Mouse (Mus musculus) forebrain, embryonic 11.5 days (tissue): ENCODE data around the gene Rd3l. TPM values are rescaled to one million over a fixed set of nuclear protein-coding genes. Genes with fewer than 3 reads are reported as not detected.

Experiments used
- ATAC-seq: fragments of 200-750 bp; cut with Nextera tagmentation; replicated peaks from 2 replicates; pipeline ENCODE4 v1.8.0; 2017; ENCODE audit warnings: moderate TSS enrichment; ENCODE audit not compliant: low FRiP score
- DNase-seq: peaks from one replicate; pipeline ENCODE4 v3.0.0-alpha.2; 2017; ENCODE audit warnings: low spot score
- H3K27ac ChIP-seq: fragments of 300-500 bp; sonication (generic); 2 replicates; pipeline ENCODE4 v1.5.1; 2014; ENCODE audit warnings: low read depth, low read length
- H3K27me3 ChIP-seq: fragments of 300-500 bp; sonication (generic); 2 replicates; pipeline ENCODE4 v1.6.1; 2014; ENCODE audit warnings: mild to moderate bottlenecking, low read length, mixed read lengths; ENCODE audit not compliant: control insufficient read depth, insufficient read depth
- H3K36me3 ChIP-seq: fragments of 300-500 bp; sonication (generic); 2 replicates; pipeline ENCODE4 v1.6.1; 2014; ENCODE audit warnings: mild to moderate bottlenecking, low read length, moderate library complexity, mixed read lengths; ENCODE audit not compliant: control insufficient read depth, insufficient read depth
- H3K4me1 ChIP-seq: fragments of 300-500 bp; sonication (generic); replicated peaks from 2 replicates; pipeline ENCODE4 v1.6.1; 2014; ENCODE audit warnings: low read length, mixed read lengths; ENCODE audit not compliant: control insufficient read depth, insufficient read depth
- H3K4me2 ChIP-seq: fragments of 300-500 bp; sonication (generic); 2 replicates; pipeline ENCODE4 v1.6.1; 2014; ENCODE audit warnings: low read depth, mild to moderate bottlenecking, low read length, moderate library complexity, mixed read lengths; ENCODE audit not compliant: severe bottlenecking
- H3K4me3 ChIP-seq: fragments of 300-500 bp; sonication (generic); 2 replicates; pipeline ENCODE4 v1.5.1; 2014; ENCODE audit warnings: low read depth, low read length
- H3K9ac ChIP-seq: fragments of 300-500 bp; sonication (generic); 2 replicates; pipeline ENCODE4 v1.6.1; 2014; ENCODE audit warnings: low read length
- H3K9me3 ChIP-seq: fragments of 300-500 bp; sonication (generic); 2 replicates; pipeline ENCODE4 v1.6.1; 2016; ENCODE audit warnings: low read length, mixed read lengths; ENCODE audit not compliant: control insufficient read depth
- WGBS: fragments of 180-500 bp; shearing (Covaris S2); extraction: QIAGEN DNeasy Blood & Tissue Kit; methylation state at CpG from one replicate; pipeline ENCODE4 v1.1.7; 2014; 5-methylcytosine and 5-hydroxymethylcytosine counted together
- polyA plus RNA-seq: library from polyadenylated mRNA; unstranded; fragments of >200 nt; fragmentation: Nextera tagmentation; extraction: Ambion mirVana; gene quantifications from 2 replicates; pipeline ENCODE4 v1.2.1, GENCODE M21; 2014

Rd3l gene
- polyA plus RNA-seq, 1 experiment from 2014 or later, result not detected

DNA sequence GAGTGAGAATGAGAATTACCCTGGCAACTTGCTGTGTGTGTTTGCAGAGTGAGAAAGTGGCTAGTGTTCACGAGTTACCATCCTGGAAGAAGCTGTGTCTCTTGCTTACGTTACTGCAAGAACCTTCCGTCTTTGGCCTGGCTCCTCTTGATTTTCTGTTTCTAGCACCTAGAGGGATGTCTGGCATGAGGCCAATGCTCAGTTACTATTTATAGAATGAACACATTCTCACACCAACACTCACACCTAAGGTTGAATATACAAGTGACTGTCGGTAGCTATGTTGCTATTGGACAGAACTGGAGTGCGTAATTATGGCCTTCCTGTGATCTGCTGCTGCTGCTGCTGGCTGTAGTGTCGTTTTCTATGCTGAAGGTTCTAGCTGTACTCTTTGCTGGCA lies 4.0 kb downstream of the Rd3l start:
- Histone ChIP-seq H3K27me3 (no peaks in the 10 kb centered on the region), H3K27ac (no peak overlapping the region), H3K4me2 (no peak overlapping the region), H3K9ac (no peak overlapping the region), H3K4me1 (no peaks in the 10 kb centered on the region), H3K4me3 (no peak overlapping the region), H3K36me3 (no peaks in the 10 kb centered on the region), H3K9me3 (no peaks in the 10 kb centered on the region)
- 77% methylated on average over 6 of the region's 6 CpGs for WGBS
- no peak for DNase-seq
- ATAC-seq, result no peak

DNA sequence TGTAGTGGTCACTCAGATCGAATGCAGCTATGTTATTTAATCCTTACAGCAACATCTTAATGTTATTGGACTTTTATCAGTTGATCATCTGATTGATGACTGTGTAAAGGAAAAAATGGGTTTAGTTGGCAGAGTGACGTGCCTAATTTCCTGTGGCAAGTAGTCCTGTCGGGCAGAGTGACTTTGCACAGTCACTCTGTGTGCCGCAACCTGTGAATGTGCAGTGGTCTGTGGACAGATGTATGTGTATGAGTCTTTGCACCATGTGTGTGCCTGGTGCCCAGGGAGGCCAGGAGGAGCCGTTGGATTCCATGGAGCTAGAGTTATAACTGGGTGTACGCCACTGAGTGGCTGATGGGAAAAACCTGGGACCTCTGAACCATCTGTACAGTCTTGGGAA lies 6.5 kb downstream of the Rd3l start:
- no peak overlapping the region for H3K4me2 ChIP-seq
- ATAC-seq (no peak), DNase-seq (no peak)
- H3K4me3 ChIP-seq, result no peak overlapping the region
- H3K9me3 ChIP-seq, result no peaks in the 10 kb centered on the region
- H3K36me3 ChIP-seq, result no peaks in the 10 kb centered on the region
- WGBS, result 88% methylated on average over 6 of the region's 6 CpGs
- no peak overlapping the region for H3K27ac ChIP-seq
- H3K4me1 ChIP-seq, result no peaks in the 10 kb centered on the region
- H3K27me3 ChIP-seq, result no peaks in the 10 kb centered on the region
- H3K9ac ChIP-seq, result no peak overlapping the region

DNA sequence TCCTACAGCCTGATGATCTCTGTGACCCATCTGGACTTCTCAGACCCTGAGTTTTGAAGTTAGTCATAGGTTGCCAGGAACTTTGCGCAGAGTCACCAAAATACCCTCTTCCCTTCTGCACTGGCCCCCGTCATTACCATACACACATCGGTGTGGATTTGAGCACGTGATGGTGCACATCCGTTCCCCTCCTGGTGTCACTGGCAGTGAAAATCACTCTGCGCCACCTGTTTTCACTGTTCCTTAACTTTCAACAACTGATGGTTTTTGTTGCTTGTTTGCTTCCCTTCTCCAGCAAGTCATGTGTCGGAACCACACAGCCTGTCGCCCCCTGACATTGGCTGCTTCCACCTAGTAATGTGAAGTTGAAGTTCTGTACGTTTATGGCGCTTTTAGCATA lies 8.6 kb downstream of the Rd3l start:
- Histone ChIP-seq H3K4me3 (no peak overlapping the region), H3K36me3 (no peaks in the 10 kb centered on the region), H3K27ac (no peak overlapping the region), H3K27me3 (no peaks in the 10 kb centered on the region), H3K4me2 (no peak overlapping the region), H3K9me3 (no peaks in the 10 kb centered on the region), H3K9ac (no peak overlapping the region), H3K4me1 (no peaks in the 10 kb centered on the region)
- DNase-seq (no peak), ATAC-seq (no peak)
- 91% methylated on average over 10 of the region's 10 CpGs for WGBS

DNA sequence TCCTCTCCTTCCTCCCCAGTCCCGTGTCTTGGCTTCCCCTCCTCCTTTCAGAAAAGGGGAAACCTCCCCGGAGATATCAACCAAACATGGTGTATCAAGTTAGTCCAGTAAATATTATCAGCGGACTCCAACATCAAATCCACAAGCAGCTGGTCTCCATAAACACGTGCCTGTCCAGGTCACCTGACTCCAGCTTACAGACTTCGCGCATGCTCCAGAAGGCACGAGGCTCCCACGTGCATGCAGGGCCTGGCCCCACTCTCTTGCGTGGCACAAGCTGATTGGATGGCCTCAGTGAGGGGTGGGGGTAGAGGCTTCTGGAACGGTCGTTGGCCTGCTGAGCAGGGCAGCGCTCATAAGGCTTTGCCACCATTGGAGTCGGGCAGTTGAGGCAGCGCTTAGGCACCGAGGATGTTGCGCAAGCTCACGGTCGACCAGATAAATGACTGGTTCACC lies 9.9 kb downstream of the Rd3l start, which contains the start of gene Tdrd9:
Gene Tdrd9, plus strand, starts transcription at position 329 of the 456 bp plus-strand sequence.
- H3K4me2 ChIP-seq, result no peak within 1 kb of the TSS
- no peak within 1 kb of the TSS for H3K9ac ChIP-seq
- H3K27ac ChIP-seq, result no peak within 1 kb of the TSS
- 88% methylated on average over 18 of the region's 18 CpGs for WGBS
- H3K4me1 ChIP-seq, result no peaks in the 10 kb centered on the region
- ATAC-seq (no peak), DNase-seq (no peak)
- no peak within 1 kb of the TSS for H3K4me3 ChIP-seq
- H3K9me3 ChIP-seq, result no peaks in the 10 kb centered on the region
- no peaks in the 10 kb centered on the region for H3K27me3 ChIP-seq
- H3K36me3 ChIP-seq, result no peaks in the 10 kb centered on the region

DNA sequence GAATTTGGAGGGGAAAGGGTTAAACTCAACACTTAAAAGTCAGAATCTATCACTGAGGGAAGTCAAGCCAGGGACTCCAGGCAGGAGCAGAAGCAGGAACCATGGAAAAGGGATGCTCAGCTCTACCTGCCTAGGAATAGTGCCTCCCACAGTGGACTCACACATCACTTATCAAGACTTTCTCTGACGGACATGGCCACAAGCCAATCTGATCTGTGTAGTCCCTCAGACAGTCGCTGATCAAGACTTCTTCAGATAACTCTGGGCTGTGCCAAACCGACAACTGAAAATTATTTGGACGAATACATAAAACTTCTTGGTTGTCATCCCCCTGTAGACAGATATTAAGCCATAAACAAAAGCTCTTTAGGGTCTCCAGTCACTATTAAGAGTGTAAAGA lies 11.0 kb downstream of the Rd3l start:
- no peak for ATAC-seq
- Histone ChIP-seq H3K27me3 (no peaks in the 10 kb centered on the region), H3K36me3 (no peaks in the 10 kb centered on the region), H3K4me3 (no peak overlapping the region), H3K9ac (no peak overlapping the region), H3K4me1 (no peaks in the 10 kb centered on the region; the same call in 1 of the 2 replicates), H3K9me3 (no peaks in the 10 kb centered on the region), H3K27ac (no peak overlapping the region), H3K4me2 (no peak overlapping the region)
- no peak for DNase-seq
- WGBS, result 86% methylated on average over 4 of the region's 4 CpGs

DNA sequence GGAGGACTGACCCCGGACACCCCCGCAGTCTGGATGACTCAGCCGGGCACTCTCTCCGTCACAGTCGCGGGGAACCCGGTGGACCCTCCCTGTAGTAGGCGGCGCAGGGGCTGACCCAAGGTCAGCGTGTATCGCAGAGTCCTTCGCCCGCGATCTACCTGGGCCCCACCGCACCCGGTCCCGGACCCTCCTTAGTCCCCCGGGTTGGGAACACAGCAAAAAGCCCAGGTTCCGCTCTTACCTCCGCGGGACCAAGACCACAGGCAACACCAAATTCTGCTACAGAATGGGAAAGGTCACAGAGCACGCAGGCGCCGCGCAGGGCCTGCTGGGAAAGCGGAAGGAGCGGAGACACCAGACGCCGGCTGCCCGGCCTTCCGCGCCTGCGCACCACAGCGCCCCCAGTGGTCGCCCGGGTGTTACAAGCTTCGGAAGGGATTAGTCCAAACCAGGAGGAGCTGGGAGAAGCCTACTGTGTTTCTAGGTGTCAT lies 14.4 kb downstream of the Rd3l start, which contains the start of gene Atp5mpl:
Gene Atp5mpl, minus strand, starts transcription at position 295 of the 491 bp plus-strand sequence.
- peak within 1 kb of the TSS; percentile 92 for H3K9ac ChIP-seq
- under 1% methylated on average over 37 of the region's 37 CpGs for WGBS
- no peak within 1 kb of the TSS for H3K27ac ChIP-seq

DNA sequence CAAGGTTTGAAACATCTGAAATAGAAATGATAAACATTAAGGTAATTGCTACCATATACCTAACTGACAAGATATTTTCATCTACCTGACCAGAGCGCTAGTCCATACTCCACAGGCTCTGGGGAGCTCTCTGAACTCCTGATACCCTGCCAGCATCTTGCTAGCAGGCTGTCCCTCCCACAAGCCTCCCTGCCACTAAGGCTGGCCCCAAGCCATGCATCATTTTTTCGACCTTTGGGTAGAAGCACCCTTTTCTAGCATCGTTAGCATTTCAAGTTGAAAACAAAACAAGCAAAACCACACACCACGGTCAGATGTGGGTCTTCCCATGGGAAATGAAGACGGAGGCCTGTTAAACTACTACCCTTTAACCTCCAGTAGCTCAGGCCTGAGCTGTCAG lies 17.8 kb downstream of the Rd3l start:
- ATAC-seq, result no peak
- no peak overlapping the region for H3K4me3 ChIP-seq
- 94% methylated on average over 5 of the region's 5 CpGs for WGBS
- H3K9ac ChIP-seq, result no peak overlapping the region
- H3K27me3 ChIP-seq, result no peaks in the 10 kb centered on the region
- no peak overlapping the region for H3K27ac ChIP-seq
- no peak for DNase-seq
- H3K4me1 ChIP-seq, result no peaks in the 10 kb centered on the region; the same call in 1 of the 2 replicates
- H3K36me3 ChIP-seq, result peaks cover 20% of the 10 kb centered on the region
- H3K4me2 ChIP-seq, result no peak overlapping the region
- no peaks in the 10 kb centered on the region for H3K9me3 ChIP-seq

More for the DNA sequence above, 14.4 kb downstream of the Rd3l start, which contains the start of gene Atp5mpl:
- Histone ChIP-seq H3K4me3 (peak within 1 kb of the TSS; percentile 88), H3K4me2 (peak within 1 kb of the TSS; percentile 92), H3K36me3 (0 out of 2 replicates have a peak, but pooled peaks cover under 1% of the 10 kb centered on the region), H3K27me3 (no peaks in the 10 kb centered on the region), H3K4me1 (no peaks in the 10 kb centered on the region; the same call in 1 of the 2 replicates), H3K9me3 (no peaks in the 10 kb centered on the region)
- ATAC-seq, result peak; percentile 91
- DNase-seq, result peak; percentile 99

DNA sequence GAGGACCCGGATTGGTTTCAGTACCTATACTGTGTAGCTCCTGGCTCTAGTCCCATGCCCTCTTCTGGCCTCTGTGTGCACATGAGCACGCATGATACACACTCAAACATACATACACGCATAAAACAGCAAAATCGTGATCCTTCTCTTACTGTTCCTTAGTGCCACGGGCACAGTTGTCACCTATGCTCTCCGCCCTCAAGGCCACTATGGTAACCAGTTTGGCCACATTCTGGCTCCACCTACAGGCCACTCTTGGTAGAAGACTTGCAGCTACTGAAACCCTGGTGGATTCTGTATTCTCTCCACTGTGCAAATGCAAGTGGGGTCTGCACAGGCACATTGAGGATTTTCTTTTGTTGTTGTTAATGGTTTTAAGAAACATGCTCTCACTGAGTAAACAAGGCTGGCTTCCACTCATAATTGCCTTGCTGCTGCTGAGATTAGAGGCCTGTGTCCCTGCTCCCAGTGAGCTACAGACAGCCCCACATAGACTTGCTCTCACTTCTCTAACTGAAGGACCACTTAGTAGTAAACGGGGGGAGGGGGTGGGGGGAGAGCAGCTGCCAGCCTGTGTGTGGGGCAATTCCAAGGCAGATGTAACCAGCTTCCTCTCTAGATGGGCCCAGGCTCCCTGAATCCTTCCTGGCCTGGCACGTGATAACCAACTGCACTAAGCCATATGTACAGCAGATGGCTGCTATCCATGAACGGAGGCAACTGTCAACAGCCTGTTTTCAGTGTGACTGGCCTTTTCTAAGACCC lies 22.8 kb downstream of the Rd3l start:
- H3K4me2 ChIP-seq, result no peak overlapping the region
- no peaks in the 10 kb centered on the region for H3K27me3 ChIP-seq
- no peak overlapping the region for H3K27ac ChIP-seq
- WGBS, result 47% methylated on average over 9 of the region's 9 CpGs
- no peak overlapping the region for H3K4me3 ChIP-seq
- no peak overlapping the region for H3K9ac ChIP-seq
- DNase-seq (peak; percentile 65), ATAC-seq (peak; percentile 39)
- no peaks in the 10 kb centered on the region for H3K4me1 ChIP-seq
- peaks cover 20% of the 10 kb centered on the region for H3K36me3 ChIP-seq
- no peaks in the 10 kb centered on the region for H3K9me3 ChIP-seq
